Mouse (Mus musculus) lung, embryonic 16.5 days (tissue): Measurements from ENCODE around the gene Epha4. TPM values are rescaled to one million over a fixed set of nuclear protein-coding genes. Genes with fewer than 3 reads are reported as not detected.

Source experiments
- ATAC-seq: fragments of 200-750 bp; cut with Nextera tagmentation; 2 replicates; pipeline ENCODE4 v1.8.0; 2017; ENCODE audit warnings: low read depth, mild to moderate bottlenecking, moderate library complexity
- H3K27ac ChIP-seq: fragments of 300-500 bp; sonication (generic); 2 replicates; pipeline ENCODE4 v1.5.1; 2014; ENCODE audit warnings: mild to moderate bottlenecking, control low read depth, low read length
- H3K27me3 ChIP-seq: fragments of 300-500 bp; sonication (generic); 2 replicates; pipeline ENCODE4 v1.6.1; 2014; ENCODE audit warnings: low read depth, low read length, mixed read lengths; ENCODE audit not compliant: control insufficient read depth, insufficient read depth
- H3K36me3 ChIP-seq: fragments of 300-500 bp; sonication (generic); 2 replicates; pipeline ENCODE4 v1.6.1; 2014; ENCODE audit warnings: low read length; ENCODE audit not compliant: control insufficient read depth, insufficient read depth
- H3K4me1 ChIP-seq: fragments of 300-500 bp; sonication (generic); replicated peaks from 2 replicates; pipeline ENCODE4 v1.6.1; 2014; ENCODE audit warnings: low read length, mixed read lengths; ENCODE audit not compliant: control insufficient read depth, insufficient read depth
- H3K4me2 ChIP-seq: fragments of 300-500 bp; sonication (generic); 2 replicates; pipeline ENCODE4 v1.6.1; 2014; ENCODE audit warnings: low read depth, low read length, control low read depth
- H3K4me3 ChIP-seq: fragments of 300-500 bp; sonication (generic); 2 replicates; pipeline ENCODE4 v1.5.1; 2014; ENCODE audit warnings: mild to moderate bottlenecking, low read length, control low read depth
- H3K9ac ChIP-seq: fragments of 300-500 bp; sonication (generic); 2 replicates; pipeline ENCODE4 v1.6.1; 2014; ENCODE audit warnings: low read length, control low read depth
- H3K9me3 ChIP-seq: fragments of 300-500 bp; sonication (generic); 2 replicates; pipeline ENCODE4 v1.6.1; 2016; ENCODE audit warnings: low read length; ENCODE audit not compliant: control insufficient read depth
- WGBS: fragments of 180-500 bp; shearing (Covaris S2); extraction: QIAGEN DNeasy Blood & Tissue Kit; methylation state at CpG from one replicate; pipeline ENCODE4 v1.1.7; 2014; 5-methylcytosine and 5-hydroxymethylcytosine counted together
- polyA plus RNA-seq: library from polyadenylated mRNA; unstranded; fragments of >200 nt; fragmentation: Nextera tagmentation; extraction: Ambion mirVana; gene quantifications from 2 replicates; pipeline ENCODE4 v1.2.1, GENCODE M21; 2015

Epha4 gene
- polyA plus RNA-seq, 1 experiment from 2014 or later = 17.3 TPM

DNA sequence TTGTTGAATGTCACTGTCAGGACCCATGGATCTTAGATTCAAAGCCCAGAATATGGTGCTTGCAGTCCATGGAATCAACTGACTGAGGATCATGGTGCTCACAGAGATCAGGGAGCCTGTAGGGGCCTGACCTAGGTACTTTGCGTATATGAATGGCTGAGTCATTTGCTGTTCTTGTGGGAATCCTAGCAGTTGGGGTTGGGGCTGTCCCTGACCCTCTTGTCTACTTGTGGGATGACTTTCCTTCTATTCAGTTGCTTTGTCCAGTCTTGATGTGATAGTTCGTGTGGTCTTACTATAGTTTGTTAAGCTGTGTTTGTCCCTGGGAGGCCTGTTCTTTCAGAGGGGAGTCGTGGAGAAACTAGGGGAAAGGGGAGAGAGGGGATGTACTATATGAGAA is 149.0 kb downstream of the Epha4 start:
- Histone ChIP-seq H3K9ac (no peak overlapping the region), H3K4me2 (no peak overlapping the region), H3K27ac (no peak overlapping the region), H3K4me3 (no peak overlapping the region), H3K4me1 (no peaks in the 10 kb centered on the region), H3K27me3 (no peaks in the 10 kb centered on the region), H3K9me3 (no peaks in the 10 kb centered on the region), H3K36me3 (peaks cover 3% of the 10 kb centered on the region; the same call in 1 of the 2 replicates)
- ATAC-seq = no peak
- 88% methylated on average over 3 of the region's 3 CpGs for WGBS

DNA sequence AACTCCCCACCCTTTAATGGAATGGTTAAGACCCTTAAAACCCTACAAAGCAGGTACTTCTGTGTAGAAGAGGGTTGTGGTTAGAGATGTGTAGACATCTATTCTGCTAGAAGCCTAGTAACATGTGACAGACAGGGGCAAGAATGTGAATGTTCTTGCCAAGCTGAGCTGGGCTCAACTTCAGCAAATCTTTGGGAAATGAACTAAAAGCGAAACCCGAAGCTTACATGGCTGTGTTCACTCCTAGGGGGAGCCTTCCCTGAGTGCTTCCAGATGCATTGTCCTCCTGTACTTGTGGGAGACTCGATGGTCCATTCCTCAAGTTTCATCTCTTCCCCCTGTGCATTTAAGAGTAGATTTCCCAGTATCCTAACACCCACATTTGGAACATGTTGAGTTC is 150.3 kb downstream of the Epha4 start:
- H3K9me3 ChIP-seq = no peaks in the 10 kb centered on the region
- 60% methylated on average over 3 of the region's 3 CpGs for WGBS
- ATAC-seq = no peak

DNA sequence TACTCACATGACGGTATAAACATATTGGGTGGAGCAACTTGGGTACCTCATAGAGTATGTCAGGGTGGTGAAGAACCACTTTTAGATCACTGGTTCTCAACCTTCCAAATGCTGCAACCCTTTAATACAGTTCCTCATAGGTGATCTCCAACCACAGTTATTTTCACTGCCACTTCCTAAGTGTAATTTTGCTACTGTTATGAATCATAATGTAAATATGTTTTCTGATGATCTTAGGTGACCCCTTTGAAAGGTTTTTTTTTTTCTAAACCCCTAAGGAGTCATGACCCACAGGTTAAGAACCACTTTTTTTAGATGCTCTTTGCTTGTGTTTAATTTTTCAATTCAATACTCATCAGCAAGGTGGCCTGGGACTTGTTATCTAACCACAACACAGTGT is 151.0 kb downstream of the Epha4 start:
- Histone ChIP-seq H3K27ac (no peak overlapping the region), H3K4me1 (no peaks in the 10 kb centered on the region), H3K9ac (no peak overlapping the region), H3K4me2 (no peak overlapping the region), H3K9me3 (no peaks in the 10 kb centered on the region), H3K27me3 (no peaks in the 10 kb centered on the region), H3K36me3 (peaks cover 3% of the 10 kb centered on the region; the same call in 1 of the 2 replicates), H3K4me3 (no peak overlapping the region)
- no peak for ATAC-seq
- WGBS = 64% methylated on average over 1 of the region's 1 CpGs

More for the DNA sequence above, 150.3 kb downstream of the Epha4 start:
- peaks cover 3% of the 10 kb centered on the region; the same call in 1 of the 2 replicates for H3K36me3 ChIP-seq
- no peak overlapping the region for H3K4me3 ChIP-seq
- H3K27ac ChIP-seq = no peak overlapping the region
- no peak overlapping the region for H3K4me2 ChIP-seq
- H3K4me1 ChIP-seq = no peaks in the 10 kb centered on the region
- no peaks in the 10 kb centered on the region for H3K27me3 ChIP-seq
- H3K9ac ChIP-seq = no peak overlapping the region

DNA sequence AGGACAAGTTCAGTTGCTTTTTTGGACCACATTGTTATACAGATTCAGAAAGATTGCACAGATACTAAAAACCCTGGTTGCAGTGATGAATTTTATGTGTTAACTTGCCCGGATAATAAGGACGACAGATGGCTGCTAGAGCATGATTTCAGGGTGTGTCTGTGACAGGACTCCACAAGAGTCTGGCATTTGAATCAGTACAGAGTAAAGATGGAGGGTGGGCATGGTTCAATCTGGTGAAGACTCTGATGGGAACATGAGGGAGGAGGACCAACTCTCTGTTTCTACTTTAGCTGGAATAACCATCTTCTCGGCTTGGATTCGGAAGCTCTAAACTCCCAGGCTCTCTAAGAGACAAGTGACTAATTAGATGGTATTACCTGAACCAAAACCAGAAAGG is 168.4 kb downstream of the Epha4 start:
- WGBS = 78% methylated on average over 4 of the region's 4 CpGs
- no peaks in the 10 kb centered on the region for H3K36me3 ChIP-seq
- H3K27me3 ChIP-seq = no peaks in the 10 kb centered on the region
- H3K4me2 ChIP-seq = no peak overlapping the region
- H3K27ac ChIP-seq = no peak overlapping the region
- ATAC-seq = no peak
- no peaks in the 10 kb centered on the region for H3K4me1 ChIP-seq
- no peak overlapping the region for H3K4me3 ChIP-seq
- H3K9ac ChIP-seq = no peak overlapping the region
- H3K9me3 ChIP-seq = no peaks in the 10 kb centered on the region

DNA sequence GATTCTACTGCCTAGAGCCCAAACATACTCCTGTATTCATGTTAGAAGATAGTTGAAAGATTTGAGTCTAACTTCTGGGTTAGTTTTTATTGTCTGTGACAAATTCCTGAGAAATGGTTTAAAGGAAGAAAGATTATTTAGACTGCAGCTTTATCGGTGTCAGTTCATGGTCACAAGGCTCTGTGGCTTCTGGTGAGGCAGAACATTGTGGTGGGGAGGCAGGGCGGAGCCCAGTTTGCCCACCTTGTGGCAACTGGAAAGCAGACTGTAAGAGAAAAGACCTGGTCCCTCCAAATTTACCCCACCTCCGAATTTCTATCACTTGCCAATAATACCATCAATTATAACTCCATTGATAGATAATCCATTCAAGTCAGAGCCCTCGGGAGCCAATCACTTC is 171.1 kb downstream of the Epha4 start:
- Histone ChIP-seq H3K27ac (no peak overlapping the region), H3K4me1 (no peaks in the 10 kb centered on the region), H3K27me3 (no peaks in the 10 kb centered on the region), H3K9ac (no peak overlapping the region), H3K4me2 (no peak overlapping the region), H3K36me3 (no peaks in the 10 kb centered on the region), H3K4me3 (no peak overlapping the region), H3K9me3 (no peaks in the 10 kb centered on the region)
- WGBS = 70% methylated on average over 4 of the region's 4 CpGs
- no peak for ATAC-seq

DNA sequence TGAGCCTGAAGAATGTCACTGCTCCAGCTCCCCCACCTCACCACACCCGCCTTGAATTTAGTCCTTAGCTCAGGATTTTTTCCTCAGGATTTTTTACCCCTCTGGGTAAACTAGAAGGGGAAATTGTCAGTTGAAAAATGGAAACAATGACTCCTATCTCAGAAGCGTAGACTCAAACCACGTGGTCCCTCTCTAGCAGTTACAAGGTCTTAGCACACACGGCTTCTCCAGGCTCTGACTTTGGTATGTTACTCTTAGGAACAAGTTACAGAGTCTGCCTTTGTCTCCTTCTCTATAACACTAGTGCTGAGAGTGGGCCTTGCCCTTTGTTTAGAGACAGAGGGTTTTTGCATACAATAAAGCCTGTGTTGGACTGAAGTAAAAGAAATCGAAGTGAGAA is 175.2 kb downstream of the Epha4 start:
- WGBS = 55% methylated on average over 5 of the region's 5 CpGs
- no peaks in the 10 kb centered on the region for H3K4me1 ChIP-seq
- no peak overlapping the region for H3K4me3 ChIP-seq
- H3K36me3 ChIP-seq = no peaks in the 10 kb centered on the region
- no peak overlapping the region for H3K9ac ChIP-seq
- ATAC-seq = no peak
- no peaks in the 10 kb centered on the region for H3K9me3 ChIP-seq
- no peaks in the 10 kb centered on the region for H3K27me3 ChIP-seq
- H3K4me2 ChIP-seq = no peak overlapping the region
- no peak overlapping the region for H3K27ac ChIP-seq

DNA sequence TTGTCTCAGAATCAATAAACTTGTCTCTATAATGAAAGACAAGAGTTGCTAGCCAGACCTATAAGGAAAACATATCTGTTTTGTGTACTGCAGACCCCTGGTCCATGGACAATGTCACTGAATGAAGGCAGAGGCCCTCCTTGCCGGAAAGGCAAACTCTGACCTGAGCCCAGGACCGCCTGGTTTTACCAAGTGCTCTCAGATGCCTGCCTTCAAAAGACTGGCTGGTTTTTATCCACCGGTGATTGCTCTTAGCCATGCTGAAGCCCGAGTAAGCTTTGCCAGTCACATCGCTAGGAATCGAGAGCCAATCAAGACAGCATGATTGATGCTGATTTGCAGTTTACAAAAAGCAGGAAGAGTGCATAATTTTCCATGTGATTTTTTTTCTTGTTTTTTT is 176.5 kb downstream of the Epha4 start:
- 26% methylated on average over 6 of the region's 6 CpGs for WGBS
- H3K27me3 ChIP-seq = no peaks in the 10 kb centered on the region
- no peak overlapping the region for H3K4me2 ChIP-seq
- H3K9ac ChIP-seq = no peak overlapping the region
- no peak overlapping the region for H3K4me3 ChIP-seq
- no peaks in the 10 kb centered on the region for H3K9me3 ChIP-seq
- no peaks in the 10 kb centered on the region for H3K36me3 ChIP-seq
- H3K4me1 ChIP-seq = no peaks in the 10 kb centered on the region
- H3K27ac ChIP-seq = no peak overlapping the region
- ATAC-seq = no peak

DNA sequence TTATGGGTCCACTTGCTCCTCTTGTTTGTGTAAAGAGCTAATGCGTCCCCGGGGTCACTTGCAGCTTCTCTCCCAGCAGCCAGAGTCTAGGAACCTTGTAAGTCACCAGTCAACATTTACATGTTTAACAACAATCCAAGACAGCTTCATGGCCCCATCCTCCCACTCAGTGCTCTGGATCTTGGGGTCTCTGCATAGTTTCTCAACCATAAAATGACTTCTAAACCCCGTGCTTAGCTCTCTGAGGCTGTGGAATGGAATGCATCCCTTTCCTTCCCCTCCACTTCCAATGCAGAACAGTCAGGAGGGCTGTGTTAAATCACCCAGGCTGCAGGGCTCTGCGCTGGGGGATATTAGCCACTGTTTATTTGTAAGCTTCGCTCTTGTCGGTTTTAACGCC is 178.0 kb downstream of the Epha4 start:
- H3K27ac ChIP-seq = no peak overlapping the region
- H3K4me1 ChIP-seq = no peaks in the 10 kb centered on the region
- no peaks in the 10 kb centered on the region for H3K27me3 ChIP-seq
- no peak overlapping the region for H3K4me2 ChIP-seq
- no peaks in the 10 kb centered on the region for H3K9me3 ChIP-seq
- no peak overlapping the region for H3K4me3 ChIP-seq
- no peaks in the 10 kb centered on the region for H3K36me3 ChIP-seq
- WGBS = 58% methylated on average over 7 of the region's 7 CpGs
- no peak for ATAC-seq
- H3K9ac ChIP-seq = no peak overlapping the region

DNA sequence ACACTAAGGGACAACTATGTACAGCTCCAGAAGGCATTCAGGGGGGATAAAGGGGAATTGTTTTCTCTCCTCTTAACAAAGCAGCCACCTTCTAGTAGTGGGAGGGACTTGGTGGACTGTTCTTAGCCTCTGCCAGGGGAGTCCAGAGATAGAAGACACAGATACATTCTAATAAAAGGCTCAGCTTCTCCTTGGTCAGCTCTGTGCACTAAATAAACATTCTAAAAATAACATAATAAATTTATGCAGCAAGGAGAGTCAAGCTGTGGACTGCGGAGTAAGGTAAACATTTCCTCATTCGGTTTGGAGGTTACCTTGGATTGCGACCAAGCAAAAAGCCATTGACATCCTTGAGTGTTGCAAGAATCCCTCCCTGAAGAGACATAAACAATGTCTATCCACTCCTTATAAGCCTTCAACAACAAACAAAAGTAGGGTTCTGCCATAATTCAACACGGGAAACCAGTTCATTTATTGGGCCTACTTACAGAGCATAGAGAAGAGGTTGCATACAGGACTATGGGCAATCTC is 196.2 kb downstream of the Epha4 start:
- H3K9ac ChIP-seq = no peak overlapping the region
- no peak for ATAC-seq
- no peak overlapping the region for H3K4me2 ChIP-seq
- 30% methylated on average over 4 of the region's 4 CpGs for WGBS
- no peak overlapping the region for H3K27ac ChIP-seq
- no peaks in the 10 kb centered on the region for H3K9me3 ChIP-seq
- H3K36me3 ChIP-seq = no peaks in the 10 kb centered on the region
- H3K4me3 ChIP-seq = no peak overlapping the region
- H3K4me1 ChIP-seq = no peaks in the 10 kb centered on the region
- H3K27me3 ChIP-seq = no peaks in the 10 kb centered on the region
